Mouse (Mus musculus): ENCODE results near the gene Frs3. TPM values are rescaled to one million over a fixed set of nuclear protein-coding genes. Genes with fewer than 3 reads are reported as not detected.

The Frs3 gene
- polyA plus RNA-seq, 1 experiment: 8.4 TPM

- Histone ChIP-seq H3K4me1 (ENCODE audit: control insufficient read depth, insufficient read depth, low read length) (no peaks in the 10 kb centered on the region), H3K4me3 (ENCODE audit: insufficient read depth, low read length) (no peak overlapping the region), H3K27ac (ENCODE audit: insufficient read depth, low read depth, low read length) (no peak overlapping the region)
- TF ChIP-seq POLR2A (IDR thresholded peaks at IDR 0.05; ENCODE audit: borderline replicate concordance, low read depth, low read length): no peak
Measured at GRCm38 (mm10) chr17:47702548-47703345, 13.9 kb downstream of the Frs3 start.

GRCm38 (mm10) chr17:47703556-47703955 is 14.7 kb downstream of the Frs3 start:
- TF ChIP-seq CTCF (IDR thresholded peaks at IDR 0.05; ENCODE audit: low read depth, low read length) (no peak), POLR2A (IDR thresholded peaks at IDR 0.05; ENCODE audit: borderline replicate concordance, low read depth, low read length) (no peak)
- no peaks in the 10 kb centered on the region for H3K4me1 ChIP-seq (ENCODE audit: control insufficient read depth, insufficient read depth, low read length)
- H3K27ac ChIP-seq (ENCODE audit: insufficient read depth, low read depth, low read length): no peak overlapping the region
- H3K4me3 ChIP-seq (ENCODE audit: insufficient read depth, low read length): no peak overlapping the region

DNA sequence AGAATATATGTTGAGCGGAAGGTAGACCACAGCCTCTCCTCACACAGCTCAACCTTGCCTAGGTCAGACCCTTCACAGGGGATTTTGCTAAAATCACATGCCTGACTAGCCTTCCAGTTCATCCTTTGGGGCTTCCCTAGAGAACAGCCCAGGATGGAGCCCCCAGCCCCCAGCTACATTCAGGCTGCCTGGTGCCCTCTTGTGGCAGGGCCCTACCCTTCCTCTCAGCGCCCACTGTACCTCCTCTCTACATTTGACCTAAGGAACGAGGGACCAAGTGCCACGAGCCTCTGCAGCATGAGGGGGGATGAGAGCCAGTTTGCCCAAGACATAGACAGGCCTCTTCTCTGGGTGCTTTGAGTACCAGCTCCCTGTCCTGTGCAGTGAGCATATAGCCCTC is 15.9 kb downstream of the Frs3 start:
- H3K4me1 ChIP-seq (ENCODE audit: control insufficient read depth, insufficient read depth, low read length): no peaks in the 10 kb centered on the region
- no peak for TF ChIP-seq POLR2A (IDR thresholded peaks at IDR 0.05; ENCODE audit: borderline replicate concordance, low read depth, low read length)
- 0 out of 2 replicates have a peak, but pooled peaks have one; percentile 15 for TF ChIP-seq CTCF (IDR thresholded peaks at IDR 0.05; ENCODE audit: low read depth, low read length)
- H3K27ac ChIP-seq (ENCODE audit: insufficient read depth, low read depth, low read length): no peak overlapping the region

DNA sequence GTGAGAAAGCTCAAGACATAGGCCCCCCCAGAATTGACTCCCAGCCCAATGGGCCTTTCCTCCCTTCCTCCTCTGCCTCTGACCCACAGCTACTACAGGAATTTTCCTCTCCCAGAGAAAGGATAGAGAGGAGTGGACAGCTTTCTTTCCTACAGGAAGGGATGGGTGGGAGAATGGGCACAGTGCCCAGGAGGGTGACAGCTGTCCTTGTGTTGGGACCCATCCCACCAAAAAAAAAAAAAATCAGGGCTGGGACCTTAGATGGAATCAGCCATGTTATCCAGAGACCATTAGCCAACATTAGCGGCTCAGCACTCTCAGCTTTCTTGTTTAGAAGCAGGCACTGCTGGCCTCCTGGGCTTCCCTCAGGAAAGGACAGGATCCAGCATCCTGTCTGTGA is 17.4 kb downstream of the Frs3 start:
- no peak overlapping the region for H3K4me3 ChIP-seq (ENCODE audit: insufficient read depth, low read length)
- TF ChIP-seq CTCF (IDR thresholded peaks at IDR 0.05; ENCODE audit: low read depth, low read length): no peak
- no peak for TF ChIP-seq POLR2A (IDR thresholded peaks at IDR 0.05; ENCODE audit: borderline replicate concordance, low read depth, low read length)
- no peak overlapping the region for H3K27ac ChIP-seq (ENCODE audit: insufficient read depth, low read depth, low read length)
- H3K4me1 ChIP-seq (ENCODE audit: control insufficient read depth, insufficient read depth, low read length): no peaks in the 10 kb centered on the region

More for the DNA sequence above, 15.9 kb downstream of the Frs3 start:
- H3K4me3 ChIP-seq (ENCODE audit: insufficient read depth, low read length): no peak overlapping the region

DNA sequence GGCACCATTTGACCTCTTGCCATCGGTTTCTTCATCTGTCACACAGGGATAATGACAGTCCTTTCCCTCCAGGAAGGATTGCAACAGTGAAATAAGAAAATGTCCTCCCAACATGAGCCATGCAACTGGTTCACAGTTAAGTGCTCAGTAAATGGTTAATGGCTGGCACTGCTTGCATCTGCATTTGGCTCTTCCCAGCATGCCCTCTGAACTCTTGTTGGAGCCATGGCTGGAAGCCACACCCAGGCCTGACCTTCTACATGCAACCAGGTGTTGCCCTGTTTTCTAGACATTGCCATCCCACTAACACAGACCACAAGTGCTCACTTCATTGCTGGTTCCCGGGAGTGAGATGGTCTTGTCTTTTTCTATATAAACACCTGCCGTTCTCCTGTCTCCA is 19.1 kb downstream of the Frs3 start:
- H3K27ac ChIP-seq (ENCODE audit: insufficient read depth, low read depth, low read length): no peak overlapping the region
- TF ChIP-seq CTCF (IDR thresholded peaks at IDR 0.05; ENCODE audit: low read depth, low read length) (no peak), POLR2A (IDR thresholded peaks at IDR 0.05; ENCODE audit: borderline replicate concordance, low read depth, low read length) (no peak)
- no peak overlapping the region for H3K4me3 ChIP-seq (ENCODE audit: insufficient read depth, low read length)
- no peaks in the 10 kb centered on the region for H3K4me1 ChIP-seq (ENCODE audit: control insufficient read depth, insufficient read depth, low read length)

DNA sequence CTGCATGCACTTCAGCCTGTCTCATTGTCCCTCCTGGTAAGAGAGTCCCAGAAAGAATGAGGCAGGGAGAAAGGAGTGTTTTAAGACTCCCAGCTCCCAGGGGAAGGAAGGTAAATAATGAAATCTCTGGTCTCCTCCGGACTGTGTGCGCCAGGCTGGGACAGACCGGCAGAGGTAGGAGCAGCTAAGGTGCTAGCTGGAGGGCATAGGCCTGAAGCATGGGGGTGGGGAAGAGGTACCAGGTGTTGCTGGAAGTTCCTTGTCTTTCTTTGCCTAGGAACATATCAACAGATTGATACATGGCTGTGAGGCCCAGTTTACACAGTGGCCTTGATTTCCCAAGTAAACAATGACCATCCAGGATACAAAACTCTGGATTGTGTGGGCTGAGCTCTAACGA is 20.1 kb downstream of the Frs3 start:
- H3K4me1 ChIP-seq (ENCODE audit: control insufficient read depth, insufficient read depth, low read length): no peaks in the 10 kb centered on the region
- H3K4me3 ChIP-seq (ENCODE audit: insufficient read depth, low read length): no peak overlapping the region
- TF ChIP-seq POLR2A (IDR thresholded peaks at IDR 0.05; ENCODE audit: borderline replicate concordance, low read depth, low read length): no peak
- TF ChIP-seq CTCF (IDR thresholded peaks at IDR 0.05; ENCODE audit: low read depth, low read length): no peak
- no peak overlapping the region for H3K27ac ChIP-seq (ENCODE audit: insufficient read depth, low read depth, low read length)

GRCm38 (mm10) chr17:47710036-47710435 is 21.2 kb downstream of the Frs3 start:
- TF ChIP-seq POLR2A (IDR thresholded peaks at IDR 0.05; ENCODE audit: borderline replicate concordance, low read depth, low read length) (no peak), CTCF (IDR thresholded peaks at IDR 0.05; ENCODE audit: low read depth, low read length) (no peak)
- H3K4me1 ChIP-seq (ENCODE audit: control insufficient read depth, insufficient read depth, low read length): peaks cover 5% of the 10 kb centered on the region
- no peak overlapping the region for H3K4me3 ChIP-seq (ENCODE audit: insufficient read depth, low read length)
- H3K27ac ChIP-seq (ENCODE audit: insufficient read depth, low read depth, low read length): no peak overlapping the region

GRCm38 (mm10) chr17:47711883-47712282 is 23.1 kb downstream of the Frs3 start:
- Histone ChIP-seq H3K4me1 (ENCODE audit: control insufficient read depth, insufficient read depth, low read length) (peaks cover 16% of the 10 kb centered on the region), H3K4me3 (ENCODE audit: insufficient read depth, low read length) (no peak overlapping the region), H3K27ac (ENCODE audit: insufficient read depth, low read depth, low read length) (no peak overlapping the region)
- TF ChIP-seq CTCF (IDR thresholded peaks at IDR 0.05; ENCODE audit: low read depth, low read length): no peak
- no peak for TF ChIP-seq POLR2A (IDR thresholded peaks at IDR 0.05; ENCODE audit: borderline replicate concordance, low read depth, low read length)

- TF ChIP-seq POLR2A (IDR thresholded peaks at IDR 0.05; ENCODE audit: borderline replicate concordance, low read depth, low read length) (no peak), CTCF (IDR thresholded peaks at IDR 0.05; ENCODE audit: low read depth, low read length) (no peak)
- no peak overlapping the region for H3K4me3 ChIP-seq (ENCODE audit: insufficient read depth, low read length)
- H3K27ac ChIP-seq (ENCODE audit: insufficient read depth, low read depth, low read length): no peak overlapping the region
- H3K4me1 ChIP-seq (ENCODE audit: control insufficient read depth, insufficient read depth, low read length): peaks cover 16% of the 10 kb centered on the region
Measured at GRCm38 (mm10) chr17:47712889-47713571, 24.2 kb downstream of the Frs3 start.

- Histone ChIP-seq H3K27ac (ENCODE audit: insufficient read depth, low read depth, low read length) (0 out of 2 replicates have a peak overlapping the region, but pooled peaks have one; percentile 24), H3K4me3 (ENCODE audit: insufficient read depth, low read length) (no peak overlapping the region), H3K4me1 (ENCODE audit: control insufficient read depth, insufficient read depth, low read length) (peaks cover 16% of the 10 kb centered on the region)
- TF ChIP-seq CTCF (IDR thresholded peaks at IDR 0.05; ENCODE audit: low read depth, low read length) (no peak), POLR2A (IDR thresholded peaks at IDR 0.05; ENCODE audit: borderline replicate concordance, low read depth, low read length) (no peak)
Measured at GRCm38 (mm10) chr17:47715037-47715436, 26.2 kb downstream of the Frs3 start.

All from bone marrow macrophage, adult 2 months (primary cell).